In the genomic region with DNA sequence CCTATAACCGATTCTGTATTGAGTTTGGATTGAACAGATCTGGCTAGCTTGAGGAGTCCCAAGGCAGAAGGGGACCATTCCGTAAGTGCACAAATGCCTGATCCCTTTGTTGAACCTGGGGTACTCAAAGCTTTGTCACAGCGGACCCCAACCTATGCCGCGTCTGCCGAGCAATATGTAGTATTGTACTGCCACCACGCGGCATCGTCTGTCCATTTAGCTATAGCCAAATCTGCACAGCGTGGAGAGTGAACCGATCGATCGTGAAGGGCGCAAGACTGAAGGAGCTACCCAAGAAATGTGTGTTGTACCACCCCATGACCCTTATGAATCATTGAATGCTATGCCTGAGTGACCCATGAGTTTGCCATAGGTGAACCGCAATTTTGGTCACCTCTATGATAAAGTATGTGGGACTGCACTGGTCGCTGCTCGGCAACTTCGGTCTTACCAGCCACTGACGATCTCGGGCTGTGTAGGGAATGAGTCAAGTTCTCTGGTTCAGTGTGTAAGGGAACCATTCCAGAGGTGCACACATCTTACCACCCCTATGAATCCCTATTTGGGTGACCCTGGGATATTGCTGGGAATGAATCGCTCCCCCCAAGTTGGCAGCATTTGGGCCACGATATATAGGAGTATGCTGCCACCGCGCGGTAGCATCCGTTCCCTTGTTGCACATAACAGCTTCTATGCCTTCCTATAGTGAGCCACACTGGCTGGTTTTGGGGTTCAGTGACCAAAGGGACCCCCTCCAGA, we compare ENCODE assay signal across 8 mouse cellular contexts. TPM values are rescaled to one million over a fixed set of nuclear protein-coding genes. Genes with fewer than 3 reads are reported as not detected.
DNase-seq lines count a peak whose midpoint lies in the region; ATAC-seq lines count a peak whose summit lies in the region.

No protein-coding gene starts in this region.

- peaks cover 30% of the 10 kb centered on the region for H3K27me3 ChIP-seq in liver, embryonic 15.5 days
- no peaks in the 10 kb centered on the region for H3K27me3 ChIP-seq in neural tube, embryonic 12.5 days (replicated peaks)

- peak; percentile 18 to 20 for DNase-seq in CD8-positive naive resting alpha-beta T cell, adult 2 months (ENCODE audit: low read depth in 2 of 2, low spot score in 2 of 2)
- peak; percentile 47 to 67 for DNase-seq in adrenal gland, postnatal 36 days
- DNase-seq in fibroblast of lung, adult 2 months (ENCODE audit: low read depth) = peak; percentile 15
- peak; percentile 60 to 73 for DNase-seq in heart, postnatal 10 days
- DNase-seq in kidney, postnatal 4 days = peak; percentile 79 to 81
- peak; percentile 60 for DNase-seq in thymus, postnatal 25 days

- ATAC-seq in liver, embryonic 15.5 days (ENCODE audit: insufficient read depth) = no peak
- ATAC-seq in neural tube, embryonic 12.5 days (ENCODE audit: low FRiP score, low read depth) = peak; percentile 66

- intact Hi-C loops in heart, postnatal 10 days (cut with DNase I) = loop anchor here (1.0 kb wide), 4 partner anchors 58 to 246 kb away; no protein-coding TSS in a partner anchor

- no peak overlapping the region for H3K9ac ChIP-seq in liver, embryonic 15.5 days
- no peak overlapping the region for H3K9ac ChIP-seq in neural tube, embryonic 12.5 days

- H3K9me3 ChIP-seq in liver, embryonic 15.5 days (replicated peaks) = no peaks in the 10 kb centered on the region
- H3K9me3 ChIP-seq in neural tube, embryonic 12.5 days = peaks cover 4% of the 10 kb centered on the region; the same call in 1 of the 2 replicates

- H3K27ac ChIP-seq in liver, embryonic 15.5 days (replicated peaks) = no peak overlapping the region
- no peak overlapping the region for H3K27ac ChIP-seq in neural tube, embryonic 12.5 days

- H3K4me3 ChIP-seq in liver, embryonic 15.5 days (replicated peaks) = peak overlapping the region; percentile 21; the same call in 1 of the 2 replicates
- H3K4me3 ChIP-seq in neural tube, embryonic 12.5 days = peak overlapping the region; percentile 29

- 0 out of 2 replicates have a peak, but pooled peaks cover 6% of the 10 kb centered on the region for H3K4me1 ChIP-seq in liver, embryonic 15.5 days (replicated peaks)
- H3K4me1 ChIP-seq in neural tube, embryonic 12.5 days = peaks cover 6% of the 10 kb centered on the region

- H3K36me3 ChIP-seq in liver, embryonic 15.5 days (replicated peaks) = no peaks in the 10 kb centered on the region
- H3K36me3 ChIP-seq in neural tube, embryonic 12.5 days = no peaks in the 10 kb centered on the region

- WGBS in liver, embryonic 15.5 days (ENCODE audit: insufficient replicate concordance) = 37% methylated on average over 26 of the region's 26 CpGs
- 46% methylated on average over 26 of the region's 26 CpGs for WGBS in neural tube, embryonic 12.5 days

- peak overlapping the region; percentile 55 for H3K4me2 ChIP-seq in liver, embryonic 15.5 days
- peak overlapping the region; percentile 64 for H3K4me2 ChIP-seq in neural tube, embryonic 12.5 days (replicated peaks)

RNA-seq across cellular contexts. Expression of a gene that starts 47.8 kb away (rescaled TPM):
- 1 to 10 TPM; 6.2 to 8.1 TPM for total RNA-seq in adrenal gland, postnatal 36 days (2021)
- 10 to 100 TPM in 1 of 2 experiments, 1 to 10 TPM in 1; 4.1 to 19.3 TPM for total RNA-seq in heart, postnatal 10 days (2021)
- 9.8 and 11.9 TPM in 2 replicates for polyA plus RNA-seq in liver, embryonic 15.5 days (2015; fragmentation: Nextera tagmentation; extraction: Ambion mirVana)
- polyA plus RNA-seq in neural tube, embryonic 12.5 days (2016; fragmentation: Nextera tagmentation; extraction: Ambion mirVana) = 13.5 and 14.7 TPM in 2 replicates

Comparison
In these comparisons a context has a peak if more than half of its experiments do, and no peak if none do; other contexts are left out.
1. DNase-seq: peak in every context shown above with its lines; median percentile 80 in kidney, postnatal 4 days; 66 in heart, postnatal 10 days; 60 in thymus, postnatal 25 days; 57 in adrenal gland, postnatal 36 days; 19 in CD8-positive naive resting alpha-beta T cell, adult 2 months; 15 in fibroblast of lung, adult 2 months.